Mouse (Mus musculus): ENCODE data around the gene Psmd14. TPM values are rescaled to one million over a fixed set of nuclear protein-coding genes. Genes with fewer than 3 reads are reported as not detected.

Gene Psmd14
- total RNA-seq, 2 experiments from 2014 or later = 54.2 to 74.1 TPM

- no peak for DNase-seq
Measured at GRCm38 (mm10) chr2:61759234-61759855, 47.9 kb downstream of the Psmd14 start.

GRCm38 (mm10) chr2:61760044-61760443, 48.5 kb downstream of the Psmd14 start:
- DNase-seq = no peak

GRCm38 (mm10) chr2:61764470-61765105, 53.1 kb downstream of the Psmd14 start:
- no peak for DNase-seq

- DNase-seq = no peak
Measured at GRCm38 (mm10) chr2:61765526-61765925, 54.0 kb downstream of the Psmd14 start.

- DNase-seq = no peak
Measured at GRCm38 (mm10) chr2:61780794-61781193, 69.3 kb downstream of the Psmd14 start.

GRCm38 (mm10) chr2:61794960-61795359, 83.5 kb downstream of the Psmd14 start:
- DNase-seq = no peak

GRCm38 (mm10) chr2:61798048-61798447, 86.6 kb downstream of the Psmd14 start:
- no peak for DNase-seq

- DNase-seq = no peak
Measured at GRCm38 (mm10) chr2:61802656-61803251, 91.3 kb downstream of the Psmd14 start, which contains the start of gene Tbr1. Gene Tbr1, plus strand, starts transcription at chr2:61802930.

- DNase-seq = no peak
Measured at GRCm38 (mm10) chr2:61803443-61804367, 92.2 kb downstream of the Psmd14 start.

- no peak for DNase-seq
Measured at GRCm38 (mm10) chr2:61804382-61804840, 92.9 kb downstream of the Psmd14 start.

- DNase-seq = no peak
Measured at GRCm38 (mm10) chr2:61804841-61805540, 93.5 kb downstream of the Psmd14 start.

- DNase-seq = no peak
Measured at GRCm38 (mm10) chr2:61805541-61806345, 94.2 kb downstream of the Psmd14 start.

GRCm38 (mm10) chr2:61806346-61806825, 94.9 kb downstream of the Psmd14 start:
- DNase-seq = no peak

- DNase-seq = no peak
Measured at GRCm38 (mm10) chr2:61807151-61807550, 95.7 kb downstream of the Psmd14 start.

GRCm38 (mm10) chr2:61807781-61808180, 96.3 kb downstream of the Psmd14 start:
- no peak for DNase-seq

- DNase-seq = no peak
Measured at GRCm38 (mm10) chr2:61808776-61809175, 97.3 kb downstream of the Psmd14 start.

GRCm38 (mm10) chr2:61809381-61809780, 97.9 kb downstream of the Psmd14 start:
- no peak for DNase-seq

GRCm38 (mm10) chr2:61810751-61811150, 99.3 kb downstream of the Psmd14 start:
- DNase-seq = no peak

- no peak for DNase-seq
Measured at GRCm38 (mm10) chr2:61811163-61811506, 99.6 kb downstream of the Psmd14 start.

GRCm38 (mm10) chr2:61811507-61812421, 100.3 kb downstream of the Psmd14 start:
- peak; percentile 47 for DNase-seq

Measured in gastrocnemius, postnatal 25 days (tissue).